Mouse (Mus musculus): ENCODE measurements around the gene Xylb. TPM values are rescaled to one million over a fixed set of nuclear protein-coding genes. Genes with fewer than 3 reads are reported as not detected.
A peak's percentile ranks its signal among the peaks of the same experiment; 100 is the strongest.
"Not testable (repeated sequence)": the region's sequence is repeated elsewhere in the genome, so short reads cannot be mapped to it uniquely, and the experiment has no call there.

Gene Xylb
- total RNA-seq, 2 experiments from 2014 or later = 7.3 to 16.5 TPM

DNA sequence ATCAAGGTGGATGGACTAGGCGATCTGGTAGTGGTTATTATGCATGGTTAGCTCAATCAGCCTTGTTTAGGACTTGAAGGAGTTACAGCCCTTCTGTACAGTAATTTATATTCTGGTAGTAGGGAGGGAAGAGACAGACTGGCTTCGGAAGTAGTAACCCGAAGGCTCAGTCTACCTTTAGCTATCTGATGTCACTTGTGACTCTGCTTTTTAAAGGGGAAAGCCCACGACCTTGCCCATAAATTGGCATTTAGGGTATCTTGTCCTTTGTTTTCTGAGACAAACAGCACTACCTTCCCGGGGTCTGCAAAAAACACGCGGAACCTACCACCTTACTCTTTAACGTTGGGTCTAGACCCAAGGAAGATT lies 17.0 kb upstream of the Xylb start:
- no peak for DNase-seq (ENCODE audit: low spot score in 2 of 2)

DNA sequence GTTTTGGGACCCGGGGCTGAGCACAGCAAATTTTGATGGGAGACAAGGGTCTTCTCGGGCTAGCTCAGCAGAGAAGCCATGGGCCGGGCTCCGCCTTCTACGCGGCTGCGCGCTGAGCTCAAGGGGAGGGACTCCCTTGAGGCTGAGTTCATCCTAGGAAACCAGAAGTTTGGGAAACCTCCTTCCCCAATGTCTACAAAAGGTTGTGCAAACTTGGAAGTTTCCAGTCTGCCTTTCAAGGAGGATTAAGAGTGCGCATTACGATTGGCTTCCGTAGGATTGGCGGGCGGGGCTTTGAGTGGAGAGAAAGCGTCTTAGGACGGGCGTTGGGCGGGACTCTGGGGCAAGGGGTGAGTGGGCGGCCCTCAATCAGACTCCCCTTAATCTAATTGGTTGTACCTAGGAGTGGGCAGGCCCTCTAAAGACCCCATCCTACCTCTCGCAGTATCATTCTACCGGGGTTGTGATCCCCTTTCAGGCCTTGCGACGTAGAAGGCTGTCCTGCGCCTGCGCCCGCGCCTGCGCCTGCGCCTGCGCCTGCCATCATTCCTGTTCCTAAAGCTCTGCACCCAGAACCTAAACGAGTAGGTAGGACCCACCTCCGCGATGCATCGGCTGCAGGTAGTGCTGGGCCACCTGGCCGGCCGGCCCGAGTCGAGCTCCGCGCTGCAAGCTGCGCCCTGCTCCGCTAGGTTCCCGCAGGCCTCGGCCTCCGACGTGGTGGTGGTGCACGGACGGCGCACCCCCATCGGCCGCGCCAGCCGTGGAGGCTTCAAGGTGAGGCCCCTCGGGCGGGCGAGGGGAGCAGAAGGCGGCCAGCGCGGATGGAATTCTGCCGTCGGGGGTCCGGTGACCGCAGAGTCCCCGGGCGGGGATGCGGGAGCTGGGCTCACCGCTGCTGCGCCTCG lies 16.0 kb upstream of the Xylb start, which contains the start of gene Myd88:
Gene Myd88 (minus strand): TSS at position 503 of the 908 bp plus-strand sequence.
- peak; percentile 68 to 90 for DNase-seq (ENCODE audit: low spot score in 2 of 2)

DNA sequence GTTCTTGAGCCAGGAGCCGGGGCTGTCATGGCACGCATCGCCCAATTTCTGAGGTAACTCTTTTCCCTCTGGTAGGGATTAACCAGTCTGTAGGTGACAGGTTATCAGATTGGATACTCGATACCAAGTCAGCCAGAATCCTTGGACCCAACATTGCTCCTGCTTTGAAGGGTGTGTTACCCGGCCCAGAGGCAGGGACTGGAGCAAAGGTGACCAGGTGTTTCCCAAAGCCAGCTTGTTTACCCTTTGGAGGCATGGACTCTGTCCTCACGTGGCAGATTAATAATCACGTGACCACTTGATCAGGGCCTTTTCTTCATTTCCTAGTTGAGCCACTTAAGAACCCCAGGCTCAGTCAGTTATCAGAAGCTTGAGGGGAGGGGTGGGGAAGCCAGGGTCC lies 14.5 kb upstream of the Xylb start:
- no peak for DNase-seq (ENCODE audit: low spot score in 2 of 2)

DNA sequence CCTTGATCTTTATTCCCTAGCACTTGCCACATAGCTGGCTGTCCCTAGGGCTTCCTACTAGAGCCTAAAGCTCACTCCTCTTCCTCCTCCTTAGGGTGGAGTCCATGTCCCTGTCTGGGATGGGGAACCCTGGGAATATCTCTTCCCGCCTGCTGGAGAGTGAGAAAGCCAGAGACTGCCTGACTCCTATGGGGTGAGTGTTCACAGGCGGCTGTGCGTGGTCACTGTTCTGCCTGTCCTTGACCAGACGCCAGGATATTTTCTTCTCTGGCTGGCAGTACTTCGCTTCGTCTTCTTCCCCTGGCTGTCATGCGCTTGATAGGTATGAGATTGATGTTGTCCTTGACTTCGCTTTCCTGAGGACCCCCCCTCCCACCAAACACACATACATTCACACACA lies 10.8 kb upstream of the Xylb start:
- no peak for DNase-seq (ENCODE audit: low spot score in 2 of 2)

DNA sequence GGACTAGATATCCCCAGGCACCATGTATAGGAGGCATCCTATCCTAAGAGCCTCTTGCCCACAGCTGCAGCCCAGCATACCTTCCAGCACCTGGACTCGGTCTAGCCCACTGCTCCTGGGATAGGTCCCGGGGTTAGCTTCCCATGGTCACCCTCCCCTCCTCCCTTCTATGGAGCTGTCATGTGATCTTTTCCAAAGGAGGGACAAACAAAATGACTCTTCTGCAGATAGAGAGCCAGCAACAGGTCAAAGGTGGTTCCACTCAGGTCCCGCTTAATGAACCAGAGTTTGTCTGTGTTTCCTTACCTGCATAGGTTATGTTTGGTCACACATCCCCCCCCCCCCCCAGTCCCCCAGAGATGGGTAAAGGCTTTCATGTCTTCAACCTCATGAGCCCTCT lies 6.7 kb upstream of the Xylb start:
- no peak for DNase-seq (ENCODE audit: low spot score in 2 of 2)

DNA sequence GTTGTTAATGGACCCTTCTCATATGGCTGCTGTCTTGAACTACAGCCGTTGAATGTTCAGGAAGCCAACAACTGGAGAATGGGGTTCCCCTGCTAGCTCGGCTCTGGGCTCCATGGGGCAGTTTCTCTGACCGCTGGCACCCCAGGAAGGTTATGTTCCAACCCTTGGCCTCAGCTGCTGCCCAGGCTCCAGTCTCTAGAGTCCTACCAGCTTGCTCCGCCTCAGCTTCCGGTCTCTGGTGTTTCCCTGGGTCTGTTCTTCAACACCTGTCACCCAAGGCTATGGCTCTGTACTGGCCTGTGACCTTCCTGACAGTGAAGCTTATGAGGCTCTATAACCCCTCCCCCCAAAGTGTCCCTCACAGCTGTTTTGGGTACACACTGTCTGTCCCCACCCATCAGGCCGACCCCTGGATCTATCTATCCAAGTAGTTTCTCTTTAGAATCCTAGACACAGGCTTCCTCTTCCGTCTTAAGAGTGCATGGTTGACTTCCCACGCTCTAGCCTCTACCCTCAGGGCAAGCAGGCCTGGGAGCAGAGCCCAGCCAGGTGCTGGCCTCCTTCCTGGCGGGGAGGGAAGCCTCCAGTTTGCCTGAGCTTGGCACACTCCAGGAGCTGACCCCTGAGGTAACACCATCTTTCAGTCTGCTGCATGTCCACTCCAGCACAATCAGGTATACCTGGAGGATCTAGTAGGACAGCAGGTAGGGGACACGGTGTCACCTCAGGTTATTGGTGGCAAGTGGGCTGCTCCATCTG lies 6.1 kb upstream of the Xylb start:
- DNase-seq (ENCODE audit: low spot score in 2 of 2) = no peak

DNA sequence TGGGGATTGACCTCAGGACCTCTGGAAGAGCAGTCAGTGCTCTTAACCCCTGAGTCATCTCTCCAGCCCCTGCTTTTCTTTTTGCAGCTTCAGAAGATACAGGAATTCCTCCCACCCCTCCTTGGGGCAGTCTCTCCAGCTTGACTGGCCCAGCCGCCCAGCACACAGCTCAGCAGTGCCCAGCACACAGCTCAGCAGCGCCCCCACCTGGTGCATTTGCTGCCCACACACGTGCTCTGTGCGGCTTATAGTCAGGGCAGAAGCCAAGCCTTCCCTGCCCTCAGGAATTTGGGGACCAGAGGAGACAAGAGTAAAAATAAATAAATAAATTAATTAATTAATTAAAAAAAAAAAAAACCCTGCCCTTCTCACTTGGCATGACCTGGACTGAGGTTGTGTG lies 5.1 kb upstream of the Xylb start:
- peak; percentile 60 to 72 for DNase-seq (ENCODE audit: low spot score in 2 of 2)

DNA sequence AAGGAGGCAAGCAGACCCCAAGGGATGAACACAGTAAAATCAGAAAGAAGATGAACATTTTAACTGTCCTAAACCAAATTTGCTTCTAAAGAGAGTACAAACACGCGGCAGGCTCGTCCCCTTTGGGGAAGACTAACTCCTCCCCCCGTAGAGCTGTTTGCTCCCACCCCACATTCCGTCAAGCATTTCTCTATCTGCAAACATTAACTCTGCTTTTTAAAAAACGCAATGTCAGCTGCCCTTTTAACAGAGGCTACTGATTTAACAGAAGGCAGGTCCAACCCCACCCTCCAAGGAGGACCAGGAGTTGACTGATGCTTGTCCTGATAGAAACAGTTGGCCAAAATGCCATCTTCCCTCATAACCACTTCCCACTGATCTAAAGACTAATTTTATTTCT lies 3.3 kb upstream of the Xylb start:
- DNase-seq (ENCODE audit: low spot score in 2 of 2) = no peak

DNA sequence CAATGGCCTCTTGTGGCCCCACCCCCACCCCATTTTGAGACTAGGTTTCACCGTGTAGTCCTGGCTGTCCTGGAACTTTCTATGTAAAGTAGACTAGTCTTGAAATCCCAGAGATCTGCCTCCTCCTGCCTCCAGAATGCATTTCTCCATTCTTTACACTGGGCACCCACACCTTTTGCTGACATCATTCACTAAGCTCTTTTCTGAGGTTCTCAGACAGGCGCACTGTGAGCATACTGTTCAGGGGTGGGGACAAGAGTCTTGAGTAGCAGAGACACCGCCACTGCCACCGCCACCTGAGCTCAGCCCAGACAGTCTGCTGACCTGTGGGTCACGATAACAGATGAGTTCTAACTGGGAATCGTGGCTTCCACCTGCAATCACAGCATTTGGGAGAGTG lies 1.2 kb upstream of the Xylb start:
- DNase-seq (ENCODE audit: low spot score in 2 of 2) = no peak

DNA sequence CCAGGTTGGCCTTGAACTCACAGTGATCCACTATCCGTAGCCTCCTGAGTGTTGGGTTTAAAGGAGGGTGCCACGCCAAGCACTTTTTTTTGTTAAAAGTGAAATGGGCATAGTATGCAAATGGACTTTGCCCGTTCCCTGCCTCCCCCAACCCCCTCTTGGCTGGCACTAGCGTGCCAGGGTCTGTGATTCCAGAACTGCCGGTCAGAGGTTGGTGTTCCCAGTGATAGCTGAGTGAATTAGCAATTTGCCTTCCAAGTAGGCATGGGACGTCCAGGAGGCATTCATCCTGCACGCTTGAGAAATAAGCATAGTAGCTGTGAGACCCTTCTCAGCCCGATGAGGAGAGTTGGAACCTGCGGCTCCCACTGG lies 863 bp downstream of the Xylb start:
- DNase-seq (ENCODE audit: low spot score in 2 of 2) = no peak

DNA sequence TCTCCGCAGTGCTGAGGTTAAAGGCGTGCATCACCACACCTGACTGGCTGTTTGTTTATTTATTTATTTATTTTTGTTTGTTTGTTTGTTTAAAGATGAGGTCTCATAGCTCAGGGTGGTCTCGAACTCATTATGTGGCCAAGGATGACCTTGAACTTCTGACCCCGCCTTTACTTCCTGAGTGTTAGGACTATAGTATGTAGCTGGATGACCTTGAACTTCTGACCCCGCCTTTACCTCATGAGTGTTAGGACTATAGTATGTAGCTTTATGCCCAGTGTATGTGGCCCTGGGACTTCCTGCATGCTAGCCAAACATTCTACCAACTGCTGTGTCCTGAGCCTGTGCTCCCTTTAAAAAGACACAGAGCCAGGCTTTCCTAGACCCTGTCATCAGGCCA lies 4.2 kb downstream of the Xylb start:
- DNase-seq (ENCODE audit: low spot score in 2 of 2) = no peak

DNA sequence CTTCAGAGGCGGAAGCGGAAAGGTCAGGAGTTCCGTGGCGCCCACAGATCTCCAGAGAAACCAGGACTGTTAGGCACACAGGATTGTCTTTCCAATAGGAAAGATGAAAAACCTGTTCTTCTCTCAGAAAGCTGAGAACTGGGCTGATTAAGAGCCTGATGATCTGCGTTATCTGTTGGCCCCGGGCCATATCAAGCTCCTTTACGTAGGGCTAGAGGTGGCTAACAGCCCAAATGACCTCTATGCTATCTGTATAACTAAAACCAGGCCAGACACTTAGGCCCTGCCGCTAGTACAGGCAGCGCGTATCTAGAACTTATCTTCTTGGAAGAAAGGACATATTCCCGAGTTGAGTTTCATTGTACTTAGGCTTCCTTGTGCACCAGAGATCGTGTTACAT lies 6.0 kb downstream of the Xylb start:
- no peak for DNase-seq (ENCODE audit: low spot score in 2 of 2)

DNA sequence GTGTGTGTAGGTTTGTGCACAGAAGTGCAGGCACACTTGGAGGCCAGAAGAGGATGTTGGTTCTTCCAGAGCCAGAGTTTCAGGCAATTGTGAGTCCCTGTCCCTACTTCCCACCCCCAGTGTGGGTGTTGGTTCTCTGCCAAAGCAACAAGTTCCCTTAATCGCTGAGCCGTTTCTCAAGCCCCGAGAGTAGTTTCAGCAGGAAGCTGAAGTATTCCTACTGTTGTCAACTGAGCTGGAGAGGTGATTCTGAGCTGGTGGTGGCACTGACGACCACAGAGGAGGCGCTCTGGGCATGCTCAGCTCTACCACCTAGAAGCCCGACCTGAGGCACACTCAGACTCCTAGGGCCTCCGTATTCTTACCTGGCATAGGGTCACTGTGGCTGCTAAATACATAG lies 8.1 kb downstream of the Xylb start, which contains the start of gene Slc22a14:
Gene Slc22a14 (minus strand): TSS at position 270 of the 400 bp plus-strand sequence.
- no peak for DNase-seq (ENCODE audit: low spot score in 2 of 2)

DNA sequence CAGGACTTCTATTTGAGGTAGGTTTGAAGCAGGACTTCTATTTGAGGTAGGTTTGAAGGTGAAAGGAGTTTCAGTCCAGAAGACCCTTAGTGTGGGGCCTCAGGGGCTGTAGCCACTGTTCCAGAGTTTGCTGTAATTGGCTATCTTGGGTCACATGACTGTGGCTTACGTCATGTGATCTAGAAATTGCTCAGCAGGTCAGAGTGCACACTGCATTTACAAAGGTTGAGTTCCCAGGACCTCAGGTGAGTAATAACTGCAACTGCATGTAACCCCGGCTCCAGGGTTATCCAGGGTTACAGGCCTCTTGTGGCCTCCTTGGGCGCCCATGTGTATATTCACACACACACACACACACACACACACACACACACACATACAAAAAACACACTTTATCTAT lies 11.2 kb downstream of the Xylb start:
- no peak for DNase-seq (ENCODE audit: low spot score in 2 of 2)

DNA sequence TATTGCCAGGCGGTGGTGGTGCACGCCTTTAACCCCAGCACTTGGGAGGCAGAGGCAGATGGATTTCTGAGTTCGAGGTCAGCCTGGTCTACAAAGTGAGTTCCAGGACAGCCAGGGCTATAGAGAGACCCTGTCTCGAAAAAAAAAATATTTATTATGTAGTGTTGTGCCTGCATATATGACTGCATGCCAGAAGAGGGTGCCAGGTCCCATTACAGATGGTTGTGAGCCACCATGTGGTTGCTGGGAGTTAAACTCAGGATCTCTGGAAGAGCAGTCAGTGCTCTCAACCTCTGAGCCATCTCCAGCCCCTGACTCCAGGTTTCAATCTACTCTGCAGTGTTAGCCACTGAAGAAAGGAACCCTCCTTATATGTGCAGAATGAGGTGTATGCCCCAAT lies 13.6 kb downstream of the Xylb start:
- not testable (repeated sequence) for DNase-seq (ENCODE audit: low spot score in 2 of 2)

DNA sequence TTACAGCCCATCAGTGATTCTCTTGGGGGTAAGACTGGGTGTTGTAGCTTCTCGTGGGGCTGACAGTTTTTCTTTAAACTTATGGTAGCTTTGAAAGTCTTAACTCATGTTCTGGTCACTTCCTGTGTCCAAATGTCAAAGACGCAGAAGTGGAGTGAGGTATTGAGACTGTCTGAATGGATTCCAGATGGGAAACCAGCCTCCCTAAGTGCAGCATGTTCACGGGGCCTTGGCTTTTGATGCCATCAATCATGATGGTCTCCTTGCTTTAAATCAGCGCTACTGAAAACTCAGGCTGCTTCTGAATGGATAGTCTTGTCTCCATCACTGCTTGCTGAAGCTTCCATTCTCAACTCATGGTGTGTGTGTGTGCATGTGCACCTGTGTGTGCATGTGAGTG lies 14.1 kb downstream of the Xylb start:
- DNase-seq (ENCODE audit: low spot score in 2 of 2) = no peak

DNA sequence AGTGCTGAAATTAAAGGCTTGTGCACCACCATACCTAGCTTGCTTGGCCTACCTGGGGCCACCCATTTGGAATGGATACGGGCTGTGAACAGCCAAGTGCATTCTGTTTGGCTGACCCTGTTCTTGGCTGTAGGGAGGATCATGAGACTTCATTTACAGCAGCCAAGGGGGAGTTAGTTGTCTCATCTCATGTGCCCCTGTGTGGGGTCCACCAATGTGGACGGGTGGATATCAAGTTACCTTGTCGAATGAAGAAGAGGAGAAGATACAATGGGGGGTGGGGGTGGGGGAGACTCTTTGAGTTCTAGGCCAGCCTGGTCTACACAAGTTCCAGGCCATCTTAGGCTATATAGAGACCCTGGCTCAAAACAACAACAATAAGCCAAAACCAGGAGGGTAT lies 17.8 kb downstream of the Xylb start:
- DNase-seq (ENCODE audit: low spot score in 2 of 2) = no peak

DNA sequence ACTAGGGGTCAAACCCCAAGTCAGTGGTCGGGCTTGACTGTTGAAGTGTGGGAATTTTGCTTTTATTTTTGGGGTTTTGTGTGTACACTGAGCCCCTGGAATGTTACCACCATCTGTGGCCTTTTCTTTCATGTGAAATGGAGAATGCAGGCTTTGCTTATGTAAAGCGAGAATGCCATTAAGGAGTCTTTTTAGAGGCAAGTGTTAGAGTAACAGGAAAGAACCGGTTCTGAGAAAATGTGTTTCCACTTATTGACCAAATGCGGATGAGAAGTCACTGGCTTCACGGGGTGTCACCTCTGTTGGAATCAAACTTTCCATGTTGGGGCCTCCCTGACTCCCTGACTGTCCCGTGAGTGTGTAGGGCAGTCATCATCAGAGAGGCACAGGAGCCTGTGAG lies 18.4 kb downstream of the Xylb start:
- DNase-seq (ENCODE audit: low spot score in 2 of 2) = no peak

DNA sequence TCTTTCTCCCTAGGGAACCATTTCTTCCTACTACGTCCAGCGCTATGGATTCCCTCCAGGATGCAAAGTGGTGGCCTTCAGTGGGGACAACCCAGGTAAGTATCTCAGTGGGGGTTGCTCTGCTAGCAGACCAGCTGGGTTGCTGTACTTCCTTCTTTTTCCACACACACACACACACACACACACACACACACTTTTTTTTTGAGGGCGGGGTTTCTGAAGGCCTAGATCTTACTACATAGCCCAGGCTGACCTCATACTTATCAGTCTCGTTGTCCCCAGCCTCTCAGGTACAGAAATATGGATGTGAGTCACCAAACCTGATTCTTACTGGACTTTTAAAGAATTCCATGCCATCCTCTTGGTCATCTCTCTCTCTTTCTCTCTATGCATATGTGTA lies 21.1 kb downstream of the Xylb start:
- DNase-seq (ENCODE audit: low spot score in 2 of 2) = no peak

DNA sequence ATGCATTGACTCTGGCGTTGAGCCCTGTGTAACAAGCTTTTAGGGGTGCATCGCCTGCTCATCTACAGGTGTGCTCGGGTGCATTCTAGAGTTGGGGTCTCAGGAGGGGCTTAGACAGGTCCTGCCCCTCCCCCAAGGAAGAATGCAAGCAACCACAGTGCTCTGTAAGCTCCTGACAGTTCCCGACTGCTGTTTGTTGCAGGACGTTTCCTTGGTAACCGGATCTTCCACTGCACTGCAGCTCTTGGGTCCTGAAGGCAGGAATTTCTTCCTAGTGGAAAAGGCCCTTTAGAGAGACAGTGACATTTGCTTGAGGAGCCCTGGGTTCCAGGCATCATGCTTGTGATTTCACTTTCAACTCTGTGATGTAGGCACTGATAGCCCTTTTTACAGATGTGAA lies 25.4 kb downstream of the Xylb start:
- no peak for DNase-seq (ENCODE audit: low spot score in 2 of 2)

DNA sequence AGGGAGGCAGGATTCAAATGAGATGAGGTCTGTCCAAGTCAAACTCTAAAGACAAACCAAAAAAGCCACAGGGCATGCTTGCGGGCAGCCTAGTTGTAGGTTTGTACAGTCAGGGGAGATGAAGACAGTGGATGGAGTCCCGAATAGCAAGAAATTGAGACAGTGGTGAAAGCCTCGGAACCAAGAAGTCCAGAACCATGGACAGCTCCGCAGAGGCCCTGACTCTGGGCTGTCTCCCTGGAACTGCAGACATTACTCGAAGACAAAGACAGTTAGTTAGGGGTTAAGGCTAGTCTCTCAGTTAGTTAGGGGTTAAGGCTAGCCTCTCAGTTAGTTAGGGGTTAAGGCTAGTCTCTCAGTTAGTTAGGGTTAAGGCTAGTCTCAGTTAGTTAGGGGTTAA lies 31.8 kb downstream of the Xylb start:
- no peak for DNase-seq (ENCODE audit: low spot score in 2 of 2)

DNA sequence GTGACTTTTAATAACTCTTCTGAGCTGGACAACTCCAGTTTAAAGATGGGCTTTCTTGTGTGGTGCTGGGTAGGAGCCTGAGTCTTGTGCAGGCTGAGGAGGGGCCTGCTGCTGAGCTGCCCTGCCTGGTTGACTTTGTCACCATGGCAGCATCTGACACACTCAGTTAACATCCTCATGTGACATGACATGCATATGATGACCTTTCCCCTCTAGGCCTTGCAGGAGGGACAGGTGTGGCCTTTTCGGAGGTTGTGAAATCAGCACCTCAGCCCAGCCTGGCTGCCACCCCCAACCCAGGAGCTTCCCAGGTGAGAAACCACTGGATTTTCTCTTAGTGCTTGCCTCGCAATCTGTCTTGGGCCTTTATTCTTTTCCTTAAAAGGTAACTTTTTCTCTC lies 33.0 kb downstream of the Xylb start:
- no peak for DNase-seq (ENCODE audit: low spot score in 2 of 2)

DNA sequence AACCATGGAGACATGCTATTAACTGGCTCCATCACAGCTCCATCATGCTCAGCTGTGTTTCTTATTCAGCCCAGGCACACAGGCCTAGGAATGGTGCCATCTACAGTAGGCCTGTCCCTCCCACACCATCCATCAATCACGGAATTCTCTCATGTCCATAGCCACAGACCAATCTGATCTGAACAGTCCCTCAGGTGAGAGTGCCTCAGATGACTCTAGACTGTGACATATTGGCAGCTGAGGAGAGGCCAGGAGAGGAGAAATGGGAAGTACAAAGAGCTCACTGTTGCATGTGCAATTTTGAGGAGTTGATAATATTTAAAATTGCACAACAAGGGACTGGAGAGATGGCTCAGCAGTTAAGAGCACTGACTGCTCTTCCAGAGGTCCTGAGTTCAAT lies 37.6 kb downstream of the Xylb start:
- DNase-seq (ENCODE audit: low spot score in 2 of 2) = no peak

All from adrenal gland, postnatal 4 days (tissue).